19 mouse cellular contexts compared by ENCODE assay signal in the genomic region with DNA sequence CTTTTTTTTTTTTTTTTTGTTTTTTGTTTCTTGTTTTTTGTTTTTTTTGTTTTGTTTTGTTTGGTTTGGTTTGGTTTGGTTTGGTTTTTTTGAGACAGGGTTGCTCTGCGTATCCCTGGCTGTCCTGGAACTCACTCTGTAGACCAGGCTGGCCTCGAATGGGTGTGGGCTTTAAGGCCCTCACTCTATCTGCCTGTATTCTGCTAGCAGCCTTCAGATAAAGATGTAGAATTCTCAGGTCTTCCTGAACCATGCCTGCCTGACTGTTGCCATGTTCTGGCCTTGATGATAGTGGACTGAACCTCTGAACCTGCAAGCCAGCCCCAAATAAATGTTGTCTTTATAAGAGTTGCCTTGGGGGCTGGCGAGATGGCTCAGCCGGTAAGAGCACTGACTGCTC.
"Had no signal": no experiment of that assay in that cellular context is flagged by ENCODE, and none has a peak within 500 bp of the region (broad histone marks: within the 10 kb centered on the region; RNA-seq: fewer than 3 reads in every experiment).

No protein-coding gene starts in this region.

- H3K27me3 ChIP-seq: kidney, embryonic 15.5 days; lung, embryonic 15.5 days; megakaryocyte, embryonic 14.5 days; midbrain, embryonic 13.5 days; stomach, embryonic 15.5 days had no signal

- H3K9ac ChIP-seq: kidney, embryonic 15.5 days; lung, embryonic 15.5 days; midbrain, embryonic 13.5 days; stomach, embryonic 15.5 days had no signal

- H3K4me2 ChIP-seq: kidney, embryonic 15.5 days; lung, embryonic 15.5 days; midbrain, embryonic 13.5 days; stomach, embryonic 15.5 days had no signal

- H3K4me3 ChIP-seq: kidney, embryonic 15.5 days; left cerebral cortex, adult 2 months; lung, embryonic 15.5 days; megakaryocyte, embryonic 14.5 days; midbrain, embryonic 10.5 days; midbrain, embryonic 13.5 days; stomach, embryonic 15.5 days had no signal

- H3K27ac ChIP-seq: kidney, embryonic 15.5 days; left cerebral cortex, adult 2 months; lung, embryonic 15.5 days; midbrain, embryonic 10.5 days; midbrain, embryonic 13.5 days; stomach, embryonic 15.5 days had no signal

- DNase-seq: kidney, adult 2 months; kidney, postnatal 10 days; kidney, postnatal 36 days; layer of hippocampus, postnatal 36 days; lung, adult 18-20 months; lung, postnatal 10 days; lung, postnatal 36 days; right cerebral cortex, postnatal 14 days; right cerebral cortex, postnatal 4 days; thymus, postnatal 25 days had no signal

- ATAC-seq: intestine, postnatal 0 days; midbrain, embryonic 13.5 days; midbrain, embryonic 16.5 days had no signal

- H3K36me3 ChIP-seq: kidney, embryonic 15.5 days; lung, embryonic 15.5 days; midbrain, embryonic 10.5 days; midbrain, embryonic 13.5 days; stomach, embryonic 15.5 days had no signal

- H3K9me3 ChIP-seq: kidney, embryonic 15.5 days; lung, embryonic 15.5 days; megakaryocyte, embryonic 14.5 days; midbrain, embryonic 10.5 days; midbrain, embryonic 13.5 days; stomach, embryonic 15.5 days had no signal
